Mouse (Mus musculus) limb, embryonic 11.5 days (tissue): Measurements from ENCODE around the gene Lamtor1. TPM values are rescaled to one million over a fixed set of nuclear protein-coding genes. Genes with fewer than 3 reads are reported as not detected.
"Not testable (repeated sequence)": the region's sequence is repeated elsewhere in the genome, so short reads cannot be mapped to it uniquely, and the experiment has no call there.

Experiments
- ATAC-seq: fragments of 200-750 bp; cut with Nextera tagmentation; 2 replicates; pipeline ENCODE4 v1.8.0; 2017; ENCODE audit warnings: low read depth; ENCODE audit not compliant: insufficient number of reproducible peaks, low FRiP score, low TSS enrichment
- DNase-seq: peaks from one replicate; pipeline ENCODE4 v3.0.0-alpha.2; 2015; ENCODE audit warnings: low spot score
- H3K27ac ChIP-seq: fragments of 300-500 bp; sonication (generic); replicated peaks from 2 replicates; pipeline ENCODE4 v1.5.1; 2014; ENCODE audit warnings: low read depth, mild to moderate bottlenecking, low read length
- H3K27me3 ChIP-seq: fragments of 300-500 bp; sonication (generic); 2 replicates; pipeline ENCODE4 v1.6.1; 2014; ENCODE audit warnings: mild to moderate bottlenecking, low read length, mixed read lengths; ENCODE audit not compliant: control insufficient read depth, insufficient read depth
- H3K36me3 ChIP-seq: fragments of 300-500 bp; sonication (generic); 2 replicates; pipeline ENCODE4 v1.6.1; 2014; ENCODE audit warnings: mild to moderate bottlenecking, low read length, moderate library complexity, mixed read lengths; ENCODE audit not compliant: control insufficient read depth, insufficient read depth
- H3K4me1 ChIP-seq: fragments of 300-500 bp; sonication (generic); 2 replicates; pipeline ENCODE4 v1.6.1; 2014; ENCODE audit warnings: low read length, mixed read lengths; ENCODE audit not compliant: control insufficient read depth, insufficient read depth
- H3K4me2 ChIP-seq: fragments of 300-500 bp; sonication (generic); 2 replicates; pipeline ENCODE4 v1.6.1; 2014; ENCODE audit warnings: low read depth, mild to moderate bottlenecking, moderate library complexity; ENCODE audit not compliant: severe bottlenecking
- H3K4me3 ChIP-seq: fragments of 300-500 bp; sonication (generic); 2 replicates; pipeline ENCODE4 v1.5.1; 2014; ENCODE audit warnings: low read depth, low read length
- H3K9ac ChIP-seq: fragments of 300-500 bp; sonication (generic); 2 replicates; pipeline ENCODE4 v1.6.1; 2014; ENCODE audit warnings: mild to moderate bottlenecking, low read length
- H3K9me3 ChIP-seq: fragments of 300-500 bp; sonication (generic); 2 replicates; pipeline ENCODE4 v1.6.1; 2016; ENCODE audit warnings: low read length; ENCODE audit not compliant: control insufficient read depth
- WGBS: fragments of 180-500 bp; shearing (Covaris S2); extraction: QIAGEN DNeasy Blood & Tissue Kit; methylation state at CpG from one replicate; pipeline ENCODE4 v1.1.7; 2014; 5-methylcytosine and 5-hydroxymethylcytosine counted together
- polyA plus RNA-seq: library from polyadenylated mRNA; unstranded; fragments of >200 nt; fragmentation: Nextera tagmentation; extraction: Ambion mirVana; gene quantifications from 2 replicates; pipeline ENCODE4 v1.2.1, GENCODE M21; 2014

Lamtor1 gene
- polyA plus RNA-seq, 1 experiment from 2014 or later, result 150 TPM

- Histone ChIP-seq H3K9ac (peak within 1 kb of the TSS; percentile 77), H3K4me1 (no peaks in the 10 kb centered on the region; the same call in 1 of the 2 replicates), H3K27ac (peak within 1 kb of the TSS; percentile 38; the same call in 1 of the 2 replicates), H3K4me3 (peak within 1 kb of the TSS; percentile 68), H3K4me2 (peak within 1 kb of the TSS; percentile 57), H3K9me3 (no peaks in the 10 kb centered on the region), H3K36me3 (no peaks in the 10 kb centered on the region; the same call in 1 of the 2 replicates), H3K27me3 (no peaks in the 10 kb centered on the region)
- ATAC-seq (peak; percentile 98), DNase-seq (peak; percentile 98)
- WGBS, result under 1% methylated on average over 40 of the region's 40 CpGs
Observed at GRCm38 (mm10) chr7:101933751-101934240, 28.1 kb downstream of the Lamtor1 start, which contains the start of the genes Lrrc51 and Numa1. Gene Lrrc51 (minus strand): TSS chr7:101933895. Gene Numa1 (plus strand): TSS chr7:101934111.

- H3K27ac ChIP-seq, result no peak overlapping the region
- H3K4me2 ChIP-seq, result no peak overlapping the region
- H3K36me3 ChIP-seq, result peaks cover 2% of the 10 kb centered on the region; the same call in 1 of the 2 replicates
- no peaks in the 10 kb centered on the region for H3K27me3 ChIP-seq
- H3K4me1 ChIP-seq, result no peaks in the 10 kb centered on the region; the same call in 1 of the 2 replicates
- 96% methylated on average over 4 of the region's 4 CpGs for WGBS
- no peak overlapping the region for H3K9ac ChIP-seq
- DNase-seq (no peak), ATAC-seq (no peak)
- H3K4me3 ChIP-seq, result no peak overlapping the region
- H3K9me3 ChIP-seq, result no peaks in the 10 kb centered on the region
Observed at GRCm38 (mm10) chr7:101935957-101936356, 30.3 kb downstream of the Lamtor1 start.

- Histone ChIP-seq H3K4me1 (no peaks in the 10 kb centered on the region; the same call in 1 of the 2 replicates), H3K27me3 (no peaks in the 10 kb centered on the region), H3K36me3 (peaks cover 2% of the 10 kb centered on the region; the same call in 1 of the 2 replicates), H3K4me3 (no peak overlapping the region), H3K9ac (no peak overlapping the region), H3K4me2 (no peak overlapping the region), H3K9me3 (no peaks in the 10 kb centered on the region), H3K27ac (no peak overlapping the region)
- DNase-seq (no peak), ATAC-seq (no peak)
- 96% methylated on average over 4 of the region's 4 CpGs for WGBS
Observed at GRCm38 (mm10) chr7:101936996-101937395, 31.3 kb downstream of the Lamtor1 start.

- Histone ChIP-seq H3K9ac (no peak overlapping the region), H3K36me3 (peaks cover 2% of the 10 kb centered on the region; the same call in 1 of the 2 replicates), H3K4me2 (no peak overlapping the region), H3K4me3 (no peak overlapping the region), H3K27ac (no peak overlapping the region), H3K27me3 (no peaks in the 10 kb centered on the region), H3K4me1 (no peaks in the 10 kb centered on the region; the same call in 1 of the 2 replicates), H3K9me3 (no peaks in the 10 kb centered on the region)
- 94% methylated on average over 4 of the region's 4 CpGs for WGBS
- ATAC-seq (no peak), DNase-seq (no peak)
Observed at GRCm38 (mm10) chr7:101937569-101937968, 31.9 kb downstream of the Lamtor1 start.

GRCm38 (mm10) chr7:101938348-101938747 lies 32.6 kb downstream of the Lamtor1 start:
- no peaks in the 10 kb centered on the region; the same call in 1 of the 2 replicates for H3K4me1 ChIP-seq
- no peak for ATAC-seq

GRCm38 (mm10) chr7:101939758-101940157 lies 34.1 kb downstream of the Lamtor1 start:
- Histone ChIP-seq H3K4me1 (no peaks in the 10 kb centered on the region; the same call in 1 of the 2 replicates), H3K27me3 (no peaks in the 10 kb centered on the region), H3K27ac (no peak overlapping the region), H3K4me2 (no peak overlapping the region), H3K9me3 (no peaks in the 10 kb centered on the region), H3K36me3 (peaks cover 2% of the 10 kb centered on the region; the same call in 1 of the 2 replicates), H3K4me3 (no peak overlapping the region), H3K9ac (no peak overlapping the region)
- ATAC-seq (no peak), DNase-seq (no peak)
- WGBS, result 95% methylated on average over 4 of the region's 4 CpGs

More at GRCm38 (mm10) chr7:101938348-101938747, 32.6 kb downstream of the Lamtor1 start:
- Histone ChIP-seq H3K27me3 (no peaks in the 10 kb centered on the region), H3K9me3 (no peaks in the 10 kb centered on the region), H3K36me3 (peaks cover 2% of the 10 kb centered on the region; the same call in 1 of the 2 replicates), H3K27ac (no peak overlapping the region), H3K4me3 (no peak overlapping the region), H3K9ac (no peak overlapping the region), H3K4me2 (no peak overlapping the region)
- 74% methylated on average over 2 of the region's 2 CpGs for WGBS
- DNase-seq, result no peak

GRCm38 (mm10) chr7:101949008-101949407 lies 43.3 kb downstream of the Lamtor1 start:
- H3K4me1 ChIP-seq, DNase-seq, H3K4me3 ChIP-seq, ATAC-seq, H3K9me3 ChIP-seq, H3K27ac ChIP-seq, H3K36me3 ChIP-seq, H3K4me2 ChIP-seq, H3K27me3 ChIP-seq, H3K9ac ChIP-seq: not testable (repeated sequence)
- 92% methylated on average over 5 of the region's 5 CpGs for WGBS

GRCm38 (mm10) chr7:101951648-101952047 lies 45.9 kb downstream of the Lamtor1 start:
- Histone ChIP-seq H3K4me1 (no peaks in the 10 kb centered on the region), H3K4me2 (no peak overlapping the region), H3K9ac (no peak overlapping the region), H3K27ac (no peak overlapping the region), H3K4me3 (no peak overlapping the region), H3K9me3 (no peaks in the 10 kb centered on the region), H3K36me3 (no peaks in the 10 kb centered on the region), H3K27me3 (no peaks in the 10 kb centered on the region)
- 85% methylated on average over 1 of the region's 1 CpGs for WGBS
- ATAC-seq (no peak), DNase-seq (no peak)
